Mouse (Mus musculus): ENCODE data around the gene Pim3.
"Not testable (repeated sequence)": the region's sequence is repeated elsewhere in the genome, so short reads cannot be mapped to it uniquely, and the experiment has no call there.

Gene Pim3

GRCm38 (mm10) chr15:88861772-88862622 lies at the start of gene Pim3:
Gene Pim3, plus strand, starts transcription at chr15:88862186.
- DNase-seq (ENCODE audit: low read depth, low spot score): peak; percentile 99

GRCm38 (mm10) chr15:88813262-88813661 lies 48.7 kb upstream of the Pim3 start:
- DNase-seq (ENCODE audit: low read depth, low spot score): no peak

GRCm38 (mm10) chr15:88813873-88814272 lies 48.1 kb upstream of the Pim3 start:
- DNase-seq (ENCODE audit: low read depth, low spot score): not testable (repeated sequence)

GRCm38 (mm10) chr15:88814411-88815047 lies 47.5 kb upstream of the Pim3 start:
- DNase-seq (ENCODE audit: low read depth, low spot score): peak; percentile 67

GRCm38 (mm10) chr15:88815196-88815700 lies 46.7 kb upstream of the Pim3 start:
- DNase-seq (ENCODE audit: low read depth, low spot score): no peak

- DNase-seq (ENCODE audit: low read depth, low spot score): peak; percentile 100
Measured at GRCm38 (mm10) chr15:88819026-88819905, 42.7 kb upstream of the Pim3 start, which contains the start of the genes Alg12 and Creld2. Gene Alg12, minus strand, starts transcription at chr15:88819318. Gene Creld2, plus strand, starts transcription at chr15:88819646.

- DNase-seq (ENCODE audit: low read depth, low spot score): no peak
Measured at GRCm38 (mm10) chr15:88819906-88820303, 42.1 kb upstream of the Pim3 start.

- no peak for DNase-seq (ENCODE audit: low read depth, low spot score)
Measured at GRCm38 (mm10) chr15:88821403-88821802, 40.6 kb upstream of the Pim3 start.

- DNase-seq (ENCODE audit: low read depth, low spot score): no peak
Measured at GRCm38 (mm10) chr15:88822513-88822912, 39.5 kb upstream of the Pim3 start.

- DNase-seq (ENCODE audit: low read depth, low spot score): no peak
Measured at GRCm38 (mm10) chr15:88823376-88823775, 38.6 kb upstream of the Pim3 start.

GRCm38 (mm10) chr15:88827466-88827865 lies 34.5 kb upstream of the Pim3 start:
- DNase-seq (ENCODE audit: low read depth, low spot score): peak; percentile 55

- peak; percentile 92 for DNase-seq (ENCODE audit: low read depth, low spot score)
Measured at GRCm38 (mm10) chr15:88827991-88828799, 33.8 kb upstream of the Pim3 start.

- DNase-seq (ENCODE audit: low read depth, low spot score): peak; percentile 87
Measured at GRCm38 (mm10) chr15:88828800-88829705, 32.9 kb upstream of the Pim3 start.

GRCm38 (mm10) chr15:88829791-88830440 lies 32.1 kb upstream of the Pim3 start:
- DNase-seq (ENCODE audit: low read depth, low spot score): no peak

- DNase-seq (ENCODE audit: low read depth, low spot score): no peak
Measured at GRCm38 (mm10) chr15:88830696-88831095, 31.3 kb upstream of the Pim3 start.

- no peak for DNase-seq (ENCODE audit: low read depth, low spot score)
Measured at GRCm38 (mm10) chr15:88831482-88831881, 30.5 kb upstream of the Pim3 start.

GRCm38 (mm10) chr15:88832536-88832935 lies 29.4 kb upstream of the Pim3 start:
- DNase-seq (ENCODE audit: low read depth, low spot score): no peak

- DNase-seq (ENCODE audit: low read depth, low spot score): peak; percentile 58
Measured at GRCm38 (mm10) chr15:88836031-88836430, 26.0 kb upstream of the Pim3 start.

GRCm38 (mm10) chr15:88836571-88836970 lies 25.4 kb upstream of the Pim3 start:
- no peak for DNase-seq (ENCODE audit: low read depth, low spot score)
